Mouse (Mus musculus) CH12.LX (cell line): ENCODE results near the gene Sae1. TPM values are rescaled to one million over a fixed set of nuclear protein-coding genes. Genes with fewer than 3 reads are reported as not detected.
A peak's percentile ranks its signal among the peaks of the same experiment; 100 is the strongest.

Experiments used
- DNase-seq: peaks from one replicate; pipeline ENCODE4 v3.0.0-alpha.2; 2013; ENCODE audit errors: extremely low read depth
- H3K27ac ChIP-seq: 2 replicates; pipeline ENCODE4 v1.5.1; 2012; ENCODE audit warnings: low read depth, mild to moderate bottlenecking, control low read depth, moderate library complexity; ENCODE audit not compliant: insufficient read depth
- H3K27me3 ChIP-seq: replicated peaks from 2 replicates; pipeline ENCODE3; 2012; ENCODE audit warnings: inconsistent platforms
- H3K36me3 ChIP-seq, 2 experiments: replicated peaks in 1 of 2; 2 replicates each; pipeline versions ENCODE3 to v1.6.1; 2012; ENCODE audit warnings: inconsistent platforms in 1 of 2, low read length in 1 of 2, mild to moderate bottlenecking in 1 of 2, mixed read lengths in 1 of 2, moderate library complexity in 1 of 2; ENCODE audit not compliant: control insufficient read depth in 1 of 2, insufficient read depth in 1 of 2
- H3K4me1 ChIP-seq, 2 experiments: 2 replicates each; pipeline ENCODE4 v1.6.1; 2012; ENCODE audit warnings: inconsistent platforms in 1 of 2, moderate library complexity in 1 of 2; ENCODE audit not compliant: insufficient read depth in 2 of 2, control insufficient read depth in 1 of 2
- H3K4me2 ChIP-seq: 2 replicates; pipeline ENCODE4 v1.6.1; 2012; ENCODE audit warnings: low read depth, mild to moderate bottlenecking, control low read depth; ENCODE audit not compliant: poor library complexity, insufficient read depth, severe bottlenecking
- H3K4me3 ChIP-seq, 3 experiments: fragments of 150-350 bp in 1 of 3; sonication (generic) in 1 of 3; replicated peaks in 1 of 3; 2 replicates each; pipeline versions ENCODE3 to v1.5.1; 2011 to 2012; ENCODE audit warnings: low read depth in 2 of 3, low read length in 2 of 3, mild to moderate bottlenecking in 2 of 3, moderate library complexity in 2 of 3, control low read depth in 1 of 3, improper control_type of control experiment in 1 of 3, inconsistent platforms in 1 of 3, mixed read lengths in 1 of 3; ENCODE audit not compliant: poor library complexity in 1 of 3
- H3K79me2 ChIP-seq: replicated peaks from 2 replicates; pipeline ENCODE4 v1.6.1; 2012; ENCODE audit warnings: mild to moderate bottlenecking, moderate library complexity; ENCODE audit not compliant: control insufficient read depth, poor library complexity, insufficient read depth, severe bottlenecking; ENCODE audit errors: extremely low read depth
- H3K9ac ChIP-seq: 2 replicates; pipeline ENCODE4 v1.6.1; 2012; ENCODE audit warnings: low read depth, mild to moderate bottlenecking, control low read depth, moderate library complexity; ENCODE audit not compliant: insufficient read depth
- H3K9me3 ChIP-seq: replicated peaks from 2 replicates; pipeline ENCODE3; 2012; ENCODE audit warnings: low read length, inconsistent platforms, mixed read lengths
- BHLHE40 ChIP-seq: IDR thresholded peaks from 2 replicates; pipeline ENCODE4 v1.6.1; 2011; ENCODE audit warnings: mild to moderate bottlenecking, low read depth, low read length, improper control_type of control experiment
- CHD2 ChIP-seq: IDR thresholded peaks from 2 replicates; pipeline ENCODE4 v1.6.1; 2011; ENCODE audit warnings: low read length, improper control_type of control experiment
- E2F4 ChIP-seq: IDR thresholded peaks from 2 replicates; pipeline ENCODE4 v1.6.1; 2011; ENCODE audit warnings: low read depth, low read length, improper control_type of control experiment; ENCODE audit not compliant: insufficient replicate concordance
- ELF1 ChIP-seq: IDR thresholded peaks from 2 replicates; pipeline ENCODE4 v1.6.1; 2014; ENCODE audit warnings: low read depth, mild to moderate bottlenecking, inconsistent platforms, low read length, improper control_type of control experiment
- EP300 ChIP-seq: IDR thresholded peaks from 2 replicates; pipeline ENCODE4 v1.6.1; 2011; ENCODE audit warnings: low read length, improper control_type of control experiment
- ETS1 ChIP-seq: conservative IDR thresholded peaks from 2 replicates; pipeline ENCODE4 v1.6.1; 2012; ENCODE audit warnings: low read depth, mild to moderate bottlenecking, inconsistent platforms, low read length, improper control_type of control experiment, moderate library complexity
- IRF4 ChIP-seq: IDR thresholded peaks from 2 replicates; pipeline ENCODE4 v1.6.1; 2014; ENCODE audit warnings: low read depth, mild to moderate bottlenecking, inconsistent platforms, low read length, improper control_type of control experiment
- JUN ChIP-seq: IDR thresholded peaks from 2 replicates; pipeline ENCODE4 v1.6.1; 2011; ENCODE audit warnings: low read depth, mild to moderate bottlenecking, low read length, improper control_type of control experiment, moderate library complexity; ENCODE audit not compliant: insufficient read depth
- KAT2A ChIP-seq: IDR thresholded peaks from 2 replicates; pipeline ENCODE4 v1.6.1; 2012; ENCODE audit warnings: low read length, improper control_type of control experiment, inconsistent platforms; ENCODE audit not compliant: insufficient replicate concordance
- MAZ ChIP-seq: IDR thresholded peaks from 2 replicates; pipeline ENCODE4 v1.6.1; 2012; ENCODE audit warnings: low read depth, mild to moderate bottlenecking, inconsistent platforms, low read length, improper control_type of control experiment, moderate library complexity
- MXI1 ChIP-seq: IDR thresholded peaks from 2 replicates; pipeline ENCODE4 v1.6.1; 2011; ENCODE audit warnings: mild to moderate bottlenecking, low read depth, low read length, improper control_type of control experiment
- NELFE ChIP-seq: IDR thresholded peaks from 2 replicates; pipeline ENCODE4 v1.6.1; 2011; ENCODE audit warnings: low read depth, low read length, improper control_type of control experiment
- NRF1 ChIP-seq: IDR thresholded peaks from 2 replicates; pipeline ENCODE4 v1.6.1; 2014; ENCODE audit warnings: low read depth, mild to moderate bottlenecking, inconsistent platforms, low read length, improper control_type of control experiment, moderate library complexity
- POLR2A ChIP-seq: IDR thresholded peaks from 2 replicates; pipeline ENCODE4 v1.6.1; 2011; ENCODE audit warnings: low read depth, mild to moderate bottlenecking, improper control_type of control experiment, low read length
- POLR2AphosphoS2 ChIP-seq: IDR thresholded peaks from 2 replicates; pipeline ENCODE4 v1.6.1; 2011; ENCODE audit warnings: low read depth, low read length, improper control_type of control experiment
- RCOR1 ChIP-seq: conservative IDR thresholded peaks from 2 replicates; pipeline ENCODE4 v1.6.1; 2012; ENCODE audit warnings: low read depth, mild to moderate bottlenecking, inconsistent platforms, low read length, improper control_type of control experiment
- SIN3A ChIP-seq: IDR thresholded peaks from 2 replicates; pipeline ENCODE4 v1.6.1; 2012; ENCODE audit warnings: low read length, improper control_type of control experiment, inconsistent platforms
- SMC3 ChIP-seq: IDR thresholded peaks from 2 replicates; pipeline ENCODE4 v1.6.1; 2011; ENCODE audit warnings: low read depth, low read length, improper control_type of control experiment
- TBP ChIP-seq: conservative IDR thresholded peaks from 2 replicates; pipeline ENCODE4 v1.6.1; 2011; ENCODE audit warnings: low read depth, low read length, improper control_type of control experiment
- TCF12 ChIP-seq: IDR thresholded peaks from 2 replicates; pipeline ENCODE4 v1.6.1; 2014; ENCODE audit warnings: low read depth, mild to moderate bottlenecking, inconsistent platforms, low read length, improper control_type of control experiment
- UBTF ChIP-seq: IDR thresholded peaks from 2 replicates; pipeline ENCODE4 v1.6.1; 2012; ENCODE audit warnings: low read depth, mild to moderate bottlenecking, inconsistent platforms, low read length, improper control_type of control experiment, moderate library complexity
- USF2 ChIP-seq: conservative IDR thresholded peaks from 2 replicates; pipeline ENCODE4 v1.6.1; 2011; ENCODE audit warnings: low read depth, low read length, improper control_type of control experiment
- ZC3H11A ChIP-seq: IDR thresholded peaks from 2 replicates; pipeline ENCODE4 v1.6.1; 2012; ENCODE audit warnings: low read depth, mild to moderate bottlenecking, inconsistent platforms, low read length, improper control_type of control experiment
- ZKSCAN1 ChIP-seq: IDR thresholded peaks from 2 replicates; pipeline ENCODE4 v1.6.1; 2012; ENCODE audit warnings: low read depth, inconsistent platforms, low read length, improper control_type of control experiment, borderline replicate concordance
- ZMIZ1 ChIP-seq: IDR thresholded peaks from 2 replicates; pipeline ENCODE4 v1.6.1; 2012; ENCODE audit warnings: low read depth, mild to moderate bottlenecking, inconsistent platforms, low read length, improper control_type of control experiment
- ZNF384 ChIP-seq: IDR thresholded peaks from 2 replicates; pipeline ENCODE4 v1.6.1; 2012; ENCODE audit warnings: low read depth, low read length, improper control_type of control experiment, inconsistent platforms
- dilution Hi-C: fragments of 300-500 bp; cut with MboI; formaldehyde crosslinking; loops from 2 replicates; pipeline ENCODE4 v1.14.3; 2020; ENCODE audit warnings: low sequenced_read_pairs; ENCODE audit not compliant: extremely low pct_unique_long_range_greater_than_20kb, extremely low pct_ligation_motif_present
- in situ Hi-C: fragments of 300-500 bp; cut with MboI; formaldehyde crosslinking; loops from 3 replicates; pipeline ENCODE4 v1.14.3; 2019; ENCODE audit warnings: low sequenced_read_pairs, low pct_ligation_motif_present, low pct_unique_long_range_greater_than_20kb, mixed read lengths
- polyA plus RNA-seq: library from polyadenylated mRNA; unstranded; fragments of >175 nt; gene quantifications from 2 replicates; pipeline ENCODE4 v1.2.1, GENCODE M21; 2012; ENCODE audit warnings: low read depth; ENCODE audit not compliant: insufficient read length
- total RNA-seq, 2 experiments: library from RNA; depleted of rRNA; stranded (reverse); fragments of 300-350 nt in 1 of 2; fragments of >200 nt in 1 of 2; gene quantifications; 2 replicates each; pipeline ENCODE4 v1.2.3; 2012 to 2014

Sae1 gene
- total and polyA plus RNA-seq, 3 experiments = 146 to 271 (median 160) TPM

GRCm38 (mm10) chr7:16273081-16273765, 114.4 kb downstream of the Sae1 start, which contains the start of gene Inafm1:
Gene Inafm1, minus strand, starts transcription at chr7:16273617.
- Histone ChIP-seq H3K79me2 (no peaks in the 10 kb centered on the region), H3K36me3 (peaks cover 28 to 51% of the 10 kb centered on the region in 2 experiments), H3K27me3 (no peaks in the 10 kb centered on the region), H3K4me3 (peak within 1 kb of the TSS; percentile 58 to 72 (median 65)), H3K27ac (peak within 1 kb of the TSS; percentile 50), H3K4me1 (peaks cover 13 to 27% of the 10 kb centered on the region in 2 experiments), H3K9ac (peak within 1 kb of the TSS; percentile 55), H3K4me2 (peak within 1 kb of the TSS; percentile 67), H3K9me3 (no peaks in the 10 kb centered on the region)
- in situ Hi-C loops (loop anchor here (5.0 to 25.0 kb wide), 2 partner anchors 91 to 211 kb away; partner anchors contain the start of gene Zfp541), dilution Hi-C loops (no loop called here)
- peak; percentile 95 for DNase-seq
- TF ChIP-seq ELF1 (peak; percentile 25; the same call in 1 of the 2 replicates), MAZ (peak; percentile 59; the same call in 1 of the 2 replicates), MXI1 (no peak), ETS1 (no peak), TCF12 (no peak), KAT2A (no peak), POLR2AphosphoS2 (no peak), ZKSCAN1 (no peak), NELFE (no peak), EP300 (no peak), TBP (no peak), UBTF (no peak), RCOR1 (no peak), SMC3 (no peak), USF2 (no peak), NRF1 (no peak), SIN3A (no peak), E2F4 (0 out of 2 replicates have a peak, but pooled peaks have one; percentile 53), BHLHE40 (no peak), CHD2 (no peak), ZC3H11A (no peak), IRF4 (no peak), ZMIZ1 (no peak), ZNF384 (no peak), POLR2A (no peak; the same call in 1 of the 2 replicates), JUN (no peak)
